Mouse (Mus musculus): ENCODE results near the gene Unc5a. TPM values are rescaled to one million over a fixed set of nuclear protein-coding genes. Genes with fewer than 3 reads are reported as not detected.

The Unc5a gene
- polyA plus RNA-seq (2015; fragmentation: Nextera tagmentation; extraction: Ambion mirVana), result 0.90 and 1.1 TPM in 2 replicates

DNA sequence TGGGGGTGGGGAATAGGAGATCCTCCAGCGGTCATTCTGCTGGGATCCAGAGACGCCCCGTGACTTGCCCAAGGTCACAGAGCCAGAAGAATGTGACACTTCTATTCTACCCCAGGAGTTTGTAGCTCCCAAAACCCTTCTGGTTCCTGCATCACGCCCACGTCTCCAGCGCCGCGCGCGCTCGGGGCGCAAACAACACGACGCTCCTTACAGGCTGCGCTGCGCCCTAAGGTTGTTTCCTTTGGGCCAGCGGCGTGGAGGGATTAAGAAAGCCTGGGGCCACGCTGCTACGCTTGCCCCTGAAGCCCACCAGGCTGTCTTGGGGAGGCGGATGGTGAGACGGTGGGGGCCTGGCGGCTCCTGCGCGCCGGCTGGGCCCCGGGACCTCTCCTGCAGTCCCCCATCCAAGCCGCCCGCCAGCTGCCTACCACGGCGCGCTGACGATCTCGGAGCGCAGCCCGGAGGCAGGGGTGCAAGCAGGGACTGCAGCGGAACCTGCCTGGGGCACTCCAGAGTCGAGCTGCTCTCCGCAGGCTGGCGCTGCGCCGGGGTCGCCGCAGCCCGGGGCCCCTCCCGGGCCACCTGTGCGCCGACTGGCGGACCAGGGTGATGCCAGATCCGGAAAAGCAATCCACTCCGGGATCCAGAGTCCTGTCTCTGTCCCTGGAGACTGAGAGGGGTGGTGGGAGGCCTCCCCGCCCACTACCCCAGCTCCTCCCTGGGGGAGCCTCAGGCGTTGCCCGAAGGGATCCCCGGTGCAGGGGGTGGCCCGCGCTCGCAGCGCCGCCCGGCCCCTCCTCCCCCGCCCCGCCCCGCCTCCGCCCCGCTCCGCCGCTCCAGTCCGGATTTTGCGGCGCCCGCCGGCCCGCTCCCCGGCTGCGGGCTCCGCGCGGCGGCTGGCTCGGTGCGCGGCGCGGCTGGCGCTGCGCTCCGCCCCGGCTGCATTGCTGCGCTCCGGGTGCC, at the start of gene Unc5a:
Unc5a (plus strand) TSS at position 881 of the 963 bp plus-strand sequence.
- Histone ChIP-seq H3K9me3 (ENCODE audit: control insufficient read depth) (no peaks in the 10 kb centered on the region), H3K36me3 (ENCODE audit: control insufficient read depth, insufficient read depth) (no peaks in the 10 kb centered on the region), H3K4me1 (replicated peaks; ENCODE audit: control insufficient read depth, insufficient read depth, low read length) (no peaks in the 10 kb centered on the region; the same call in 1 of the 2 replicates), H3K27me3 (replicated peaks; ENCODE audit: control insufficient read depth, insufficient read depth, low read length) (peaks cover 60% of the 10 kb centered on the region), H3K27ac (ENCODE audit: low read depth, low read length) (no peak within 1 kb of the TSS), H3K4me3 (ENCODE audit: low read depth, low read length) (peak within 1 kb of the TSS; percentile 54), H3K4me2 (replicated peaks; ENCODE audit: low read depth) (peak within 1 kb of the TSS; percentile 92), H3K9ac (ENCODE audit: low read depth, low read length) (no peak within 1 kb of the TSS)
- ATAC-seq, result peak; percentile 53; the same call in 1 of the 2 replicates
- TF ChIP-seq CTCF (IDR thresholded peaks at IDR 0.05; ENCODE audit: low read depth), result no peak
- 1% methylated on average over 55 of the region's 91 CpGs for WGBS

- H3K27ac ChIP-seq (ENCODE audit: low read depth, low read length), result no peak overlapping the region
- no peak overlapping the region for H3K4me3 ChIP-seq (ENCODE audit: low read depth, low read length)
- H3K9me3 ChIP-seq (ENCODE audit: control insufficient read depth), result no peaks in the 10 kb centered on the region
- WGBS, result 3% methylated on average over 17 of the region's 17 CpGs
- no peak for TF ChIP-seq CTCF (IDR thresholded peaks at IDR 0.05; ENCODE audit: low read depth)
- no peaks in the 10 kb centered on the region for H3K36me3 ChIP-seq (ENCODE audit: control insufficient read depth, insufficient read depth)
- H3K9ac ChIP-seq (ENCODE audit: low read depth, low read length), result no peak overlapping the region
- H3K4me2 ChIP-seq (replicated peaks; ENCODE audit: low read depth), result no peak overlapping the region
- ATAC-seq, result no peak
- no peaks in the 10 kb centered on the region for H3K4me1 ChIP-seq (replicated peaks; ENCODE audit: control insufficient read depth, insufficient read depth, low read length)
- H3K27me3 ChIP-seq (replicated peaks; ENCODE audit: control insufficient read depth, insufficient read depth, low read length), result peaks cover 6% of the 10 kb centered on the region
These were observed 37.2 kb upstream of the Unc5a start for GRCm38 (mm10) chr13:54912053-54912452.

DNA sequence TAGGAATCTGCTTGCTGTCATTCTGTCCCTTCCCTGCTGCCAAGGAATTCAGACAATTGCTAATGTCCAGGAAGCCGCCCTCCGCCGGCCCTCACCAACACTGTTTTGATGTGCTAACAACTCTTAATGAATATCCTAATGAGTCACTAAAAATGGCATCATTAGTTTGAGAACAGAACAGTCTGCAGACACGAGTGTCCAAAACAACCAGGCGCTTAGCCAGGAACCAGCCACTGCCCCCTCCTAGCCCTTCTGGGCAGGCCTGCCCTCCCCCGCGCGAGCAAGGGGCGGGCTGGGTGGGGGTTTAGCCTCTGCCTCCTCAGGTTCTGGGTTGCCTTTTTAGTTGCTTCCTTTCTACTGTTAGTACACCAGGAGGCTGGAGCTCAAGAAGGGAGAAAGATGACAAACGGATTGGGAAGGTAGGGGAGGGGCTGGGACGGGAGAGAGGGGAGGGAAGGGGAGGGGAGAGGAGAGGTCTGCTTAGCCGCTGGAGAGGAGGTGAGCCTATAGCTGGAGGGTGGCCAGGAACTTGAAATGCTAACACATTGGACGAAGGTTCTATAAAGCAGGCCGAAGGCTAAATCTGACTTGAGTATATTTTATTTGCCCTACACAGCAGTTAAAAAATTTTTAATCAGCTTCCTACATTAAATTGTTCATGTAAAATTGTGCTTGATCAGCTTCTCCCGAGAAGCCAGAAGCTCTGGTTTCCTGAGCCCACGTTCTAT, 36.2 kb upstream of the Unc5a start:
- Histone ChIP-seq H3K4me2 (replicated peaks; ENCODE audit: low read depth) (no peak overlapping the region), H3K9me3 (ENCODE audit: control insufficient read depth) (no peaks in the 10 kb centered on the region), H3K27ac (ENCODE audit: low read depth, low read length) (no peak overlapping the region), H3K4me3 (ENCODE audit: low read depth, low read length) (no peak overlapping the region), H3K36me3 (ENCODE audit: control insufficient read depth, insufficient read depth) (no peaks in the 10 kb centered on the region), H3K4me1 (replicated peaks; ENCODE audit: control insufficient read depth, insufficient read depth, low read length) (no peaks in the 10 kb centered on the region), H3K9ac (ENCODE audit: low read depth, low read length) (no peak overlapping the region), H3K27me3 (replicated peaks; ENCODE audit: control insufficient read depth, insufficient read depth, low read length) (peaks cover 6% of the 10 kb centered on the region)
- TF ChIP-seq CTCF (IDR thresholded peaks at IDR 0.05; ENCODE audit: low read depth), result no peak
- ATAC-seq, result no peak
- 15% methylated on average over 16 of the region's 16 CpGs for WGBS

- Histone ChIP-seq H3K4me3 (ENCODE audit: low read depth, low read length) (no peak overlapping the region), H3K9me3 (ENCODE audit: control insufficient read depth) (no peaks in the 10 kb centered on the region), H3K9ac (ENCODE audit: low read depth, low read length) (no peak overlapping the region), H3K4me1 (replicated peaks; ENCODE audit: control insufficient read depth, insufficient read depth, low read length) (no peaks in the 10 kb centered on the region), H3K27me3 (replicated peaks; ENCODE audit: control insufficient read depth, insufficient read depth, low read length) (peaks cover 6% of the 10 kb centered on the region), H3K36me3 (ENCODE audit: control insufficient read depth, insufficient read depth) (no peaks in the 10 kb centered on the region), H3K4me2 (replicated peaks; ENCODE audit: low read depth) (no peak overlapping the region), H3K27ac (ENCODE audit: low read depth, low read length) (no peak overlapping the region)
- 61% methylated on average over 5 of the region's 5 CpGs for WGBS
- ATAC-seq, result no peak
- TF ChIP-seq CTCF (IDR thresholded peaks at IDR 0.05; ENCODE audit: low read depth), result no peak
These were observed 32.6 kb upstream of the Unc5a start for GRCm38 (mm10) chr13:54916644-54917043.

- Histone ChIP-seq H3K4me3 (ENCODE audit: low read depth, low read length) (no peak overlapping the region), H3K4me1 (replicated peaks; ENCODE audit: control insufficient read depth, insufficient read depth, low read length) (no peaks in the 10 kb centered on the region), H3K9me3 (ENCODE audit: control insufficient read depth) (no peaks in the 10 kb centered on the region), H3K27me3 (replicated peaks; ENCODE audit: control insufficient read depth, insufficient read depth, low read length) (no peaks in the 10 kb centered on the region), H3K9ac (ENCODE audit: low read depth, low read length) (no peak overlapping the region), H3K36me3 (ENCODE audit: control insufficient read depth, insufficient read depth) (no peaks in the 10 kb centered on the region), H3K4me2 (replicated peaks; ENCODE audit: low read depth) (no peak overlapping the region), H3K27ac (ENCODE audit: low read depth, low read length) (no peak overlapping the region)
- no peak for ATAC-seq
- TF ChIP-seq CTCF (IDR thresholded peaks at IDR 0.05; ENCODE audit: low read depth), result no peak
- WGBS, result 67% methylated on average over 8 of the region's 8 CpGs
These were observed 30.3 kb upstream of the Unc5a start for GRCm38 (mm10) chr13:54918910-54919309.

DNA sequence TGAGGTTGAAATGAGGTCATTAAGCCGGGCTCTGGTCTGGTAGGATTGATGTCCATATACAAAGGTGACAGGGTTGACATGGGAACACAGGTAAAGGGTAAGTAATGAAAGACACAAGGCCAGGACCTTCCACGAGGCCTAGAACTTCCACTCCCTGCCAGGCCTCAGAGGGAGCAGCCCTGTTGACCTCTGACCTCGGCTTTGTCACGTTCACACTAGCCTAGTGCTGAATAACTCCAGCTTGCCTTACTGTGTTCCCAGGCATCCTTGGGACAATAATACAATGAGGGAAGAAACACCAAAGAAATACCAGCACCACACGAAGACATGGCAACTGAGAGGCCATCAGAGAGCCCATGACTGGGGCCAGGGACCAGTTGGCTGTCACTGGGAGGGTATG, 29.5 kb upstream of the Unc5a start:
- Histone ChIP-seq H3K9ac (ENCODE audit: low read depth, low read length) (no peak overlapping the region), H3K9me3 (ENCODE audit: control insufficient read depth) (no peaks in the 10 kb centered on the region), H3K27me3 (replicated peaks; ENCODE audit: control insufficient read depth, insufficient read depth, low read length) (no peaks in the 10 kb centered on the region), H3K4me1 (replicated peaks; ENCODE audit: control insufficient read depth, insufficient read depth, low read length) (no peaks in the 10 kb centered on the region), H3K36me3 (ENCODE audit: control insufficient read depth, insufficient read depth) (no peaks in the 10 kb centered on the region), H3K4me2 (replicated peaks; ENCODE audit: low read depth) (no peak overlapping the region), H3K27ac (ENCODE audit: low read depth, low read length) (no peak overlapping the region), H3K4me3 (ENCODE audit: low read depth, low read length) (no peak overlapping the region)
- ATAC-seq, result no peak
- TF ChIP-seq CTCF (IDR thresholded peaks at IDR 0.05; ENCODE audit: low read depth), result no peak
- 40% methylated on average over 5 of the region's 5 CpGs for WGBS
